Mouse (Mus musculus): Measurements from ENCODE around the gene Fadd. TPM values are rescaled to one million over a fixed set of nuclear protein-coding genes. Genes with fewer than 3 reads are reported as not detected.
A peak's percentile ranks its signal among the peaks of the same experiment; 100 is the strongest.

Gene Fadd
- polyA plus RNA-seq, 2 experiments = 4.1 to 4.4 TPM

DNA sequence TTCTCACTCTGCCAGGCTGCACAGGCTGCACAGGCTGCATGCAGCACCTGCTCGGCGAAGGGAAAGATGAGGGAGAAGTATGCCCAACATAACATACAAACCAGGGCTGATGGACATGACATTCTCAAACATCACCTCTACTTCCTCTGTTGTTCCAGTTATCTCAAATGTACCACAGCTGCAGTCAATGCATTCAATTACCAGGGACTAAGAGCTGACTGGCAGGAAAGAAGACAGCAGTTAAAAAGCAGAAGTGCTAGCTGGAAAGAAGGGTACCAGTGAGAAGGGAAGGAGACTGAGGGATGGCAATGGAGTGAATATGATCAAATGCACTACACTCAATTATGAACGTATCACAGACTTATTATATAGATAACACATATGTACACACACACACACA, 45.9 kb downstream of the Fadd start:
- ATAC-seq (ENCODE audit: insufficient read depth) (no peak), DNase-seq (ENCODE audit: low read depth in 3 of 3, low spot score in 3 of 3) (no peak)
- 52% methylated on average over 3 of the region's 3 CpGs for WGBS (ENCODE audit: insufficient replicate concordance)
- Histone ChIP-seq H3K36me3 (replicated peaks; ENCODE audit: control insufficient read depth, insufficient read depth, low read depth) (no peaks in the 10 kb centered on the region), H3K4me2 (ENCODE audit: low read depth) (no peak overlapping the region), H3K27ac (no peak overlapping the region), H3K27me3 (ENCODE audit: control insufficient read depth, insufficient read depth, low read length) (no peaks in the 10 kb centered on the region), H3K4me1 (replicated peaks; ENCODE audit: control insufficient read depth in 2 of 2, insufficient read depth in 2 of 2, low read length in 1 of 2) (peaks cover 16 to 23% of the 10 kb centered on the region in 2 experiments), H3K9me3 (ENCODE audit: control insufficient read depth, low read length) (no peaks in the 10 kb centered on the region), H3K4me3 (ENCODE audit: insufficient read depth in 1 of 2, low read depth in 2 of 2, low read length in 2 of 2) (no peak overlapping the region), H3K9ac (replicated peaks) (no peak overlapping the region)
- TF ChIP-seq CTCF (IDR thresholded peaks at IDR 0.05; ENCODE audit: low read depth) (no peak), EP300 (IDR thresholded peaks at IDR 0.05; ENCODE audit: low read depth) (no peak)

DNA sequence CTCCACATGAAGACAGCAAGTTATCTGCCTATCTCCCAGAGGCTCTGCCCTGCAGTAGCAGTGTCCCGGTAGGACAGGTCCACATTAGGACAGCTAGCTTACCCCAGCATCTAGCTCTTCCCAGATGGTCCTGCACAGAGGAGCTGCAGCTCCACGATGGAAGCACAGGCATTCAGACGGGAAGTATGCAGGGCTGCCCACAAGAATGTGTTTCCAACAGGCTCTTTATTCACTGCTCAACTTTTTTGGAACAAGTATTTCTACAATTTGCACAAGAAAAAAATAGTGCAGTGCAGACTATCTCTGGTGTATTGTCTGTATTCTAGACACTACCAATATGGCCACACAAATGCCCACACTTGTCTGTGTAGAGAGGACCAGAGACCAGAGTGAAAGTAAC, 47.5 kb downstream of the Fadd start:
- H3K27ac ChIP-seq = no peak overlapping the region
- no peak for DNase-seq (ENCODE audit: low read depth in 3 of 3, low spot score in 3 of 3)
- no peak overlapping the region for H3K9ac ChIP-seq (replicated peaks)
- no peak overlapping the region for H3K4me2 ChIP-seq (ENCODE audit: low read depth)
- no peaks in the 10 kb centered on the region for H3K27me3 ChIP-seq (ENCODE audit: control insufficient read depth, insufficient read depth, low read length)
- no peaks in the 10 kb centered on the region for H3K36me3 ChIP-seq (replicated peaks; ENCODE audit: control insufficient read depth, insufficient read depth, low read depth)
- H3K4me3 ChIP-seq (ENCODE audit: insufficient read depth in 1 of 2, low read depth in 2 of 2, low read length in 2 of 2) = no peak overlapping the region
- ATAC-seq (ENCODE audit: insufficient read depth) = no peak
- H3K4me1 ChIP-seq (replicated peaks; ENCODE audit: control insufficient read depth in 2 of 2, insufficient read depth in 2 of 2, low read length in 1 of 2) = peaks cover 12 to 16% of the 10 kb centered on the region in 2 experiments
- 44% methylated on average over 3 of the region's 3 CpGs for WGBS (ENCODE audit: insufficient replicate concordance)
- TF ChIP-seq EP300 (IDR thresholded peaks at IDR 0.05; ENCODE audit: low read depth) = no peak
- TF ChIP-seq CTCF (IDR thresholded peaks at IDR 0.05; ENCODE audit: low read depth) = no peak
- no peaks in the 10 kb centered on the region for H3K9me3 ChIP-seq (ENCODE audit: control insufficient read depth, low read length)

DNA sequence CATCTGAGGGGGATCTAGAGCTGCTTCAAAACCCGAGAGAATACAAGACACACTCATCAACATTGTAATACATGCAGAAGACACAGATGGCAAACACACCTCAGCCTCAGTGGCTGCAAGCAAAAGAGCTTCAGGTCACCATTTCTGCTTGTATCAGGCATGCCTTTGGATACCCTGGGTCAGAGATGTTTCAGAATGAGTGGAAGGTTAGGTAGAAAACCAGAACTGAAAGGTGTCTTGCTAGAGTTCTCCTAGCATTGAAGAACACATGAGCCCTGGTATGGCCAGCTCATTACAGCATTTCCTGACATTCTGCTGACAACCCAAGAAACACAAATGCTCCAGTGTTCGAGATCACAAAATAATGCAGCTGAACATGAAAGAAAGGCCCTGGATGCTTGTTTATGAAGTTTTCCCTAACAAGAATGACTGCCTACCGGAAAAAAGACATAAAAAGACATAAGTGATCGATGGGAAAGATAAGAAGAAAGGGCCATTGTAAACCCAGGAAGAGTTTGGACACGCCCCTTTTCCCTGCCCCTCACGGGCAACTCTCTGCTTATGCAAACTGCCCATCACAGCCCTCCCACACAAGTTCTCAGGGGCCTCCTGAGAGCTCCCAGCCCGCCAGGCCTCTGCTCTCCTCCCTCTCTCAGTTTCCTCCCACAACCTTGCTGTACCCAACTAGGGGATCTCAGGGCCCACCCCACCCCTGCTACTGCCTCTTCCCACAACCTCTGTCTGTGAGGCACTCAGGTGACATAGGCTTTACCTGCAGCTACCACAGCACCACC, 50.5 kb downstream of the Fadd start:
- Histone ChIP-seq H3K9ac (replicated peaks) (no peak overlapping the region), H3K27me3 (ENCODE audit: control insufficient read depth, insufficient read depth, low read length) (no peaks in the 10 kb centered on the region), H3K4me3 (ENCODE audit: insufficient read depth in 1 of 2, low read depth in 2 of 2, low read length in 2 of 2) (no peak overlapping the region), H3K36me3 (replicated peaks; ENCODE audit: control insufficient read depth, insufficient read depth, low read depth) (no peaks in the 10 kb centered on the region), H3K4me2 (ENCODE audit: low read depth) (no peak overlapping the region), H3K9me3 (ENCODE audit: control insufficient read depth, low read length) (no peaks in the 10 kb centered on the region), H3K27ac (no peak overlapping the region), H3K4me1 (replicated peaks; ENCODE audit: control insufficient read depth in 2 of 2, insufficient read depth in 2 of 2, low read length in 1 of 2) (peaks cover 0 to 6% of the 10 kb centered on the region in 2 experiments; a peak in 2 of 4 replicates)
- DNase-seq (ENCODE audit: low read depth in 3 of 3, low spot score in 3 of 3) (no peak), ATAC-seq (ENCODE audit: insufficient read depth) (no peak)
- 31% methylated on average over 7 of the region's 7 CpGs for WGBS (ENCODE audit: insufficient replicate concordance)
- TF ChIP-seq CTCF (IDR thresholded peaks at IDR 0.05; ENCODE audit: low read depth) = no peak

DNA sequence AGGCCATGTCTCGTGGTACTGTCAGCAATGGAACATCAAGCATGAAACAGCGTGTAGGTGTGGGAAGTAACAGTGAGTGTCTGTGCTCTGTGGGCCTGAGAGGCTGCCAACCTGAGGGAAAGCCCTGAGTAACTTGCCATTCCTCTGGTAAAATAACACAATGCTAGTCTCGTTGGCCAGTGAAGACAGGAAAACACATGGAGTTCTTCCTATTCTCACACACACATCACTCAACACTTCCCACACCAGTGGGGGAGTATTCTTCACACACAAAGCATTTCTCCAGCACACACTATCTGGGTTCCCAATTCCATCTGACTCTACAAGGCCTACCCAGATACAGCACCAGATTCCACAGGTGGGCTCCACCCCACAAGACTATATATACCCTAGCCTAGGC, 52.4 kb downstream of the Fadd start:
- Histone ChIP-seq H3K36me3 (replicated peaks; ENCODE audit: control insufficient read depth, insufficient read depth, low read depth) (no peaks in the 10 kb centered on the region), H3K27ac (no peak overlapping the region), H3K4me1 (replicated peaks; ENCODE audit: control insufficient read depth in 2 of 2, insufficient read depth in 2 of 2, low read length in 1 of 2) (peaks cover 3 to 12% of the 10 kb centered on the region in 2 experiments), H3K27me3 (ENCODE audit: control insufficient read depth, insufficient read depth, low read length) (no peaks in the 10 kb centered on the region), H3K4me3 (ENCODE audit: insufficient read depth in 1 of 2, low read depth in 2 of 2, low read length in 2 of 2) (no peak overlapping the region), H3K9me3 (ENCODE audit: control insufficient read depth, low read length) (no peaks in the 10 kb centered on the region), H3K9ac (replicated peaks) (no peak overlapping the region), H3K4me2 (ENCODE audit: low read depth) (no peak overlapping the region)
- ATAC-seq (ENCODE audit: insufficient read depth) (no peak), DNase-seq (ENCODE audit: low read depth in 3 of 3, low spot score in 3 of 3) (no peak)
- 53% methylated on average over 3 of the region's 3 CpGs for WGBS (ENCODE audit: insufficient replicate concordance)
- no peak for TF ChIP-seq CTCF (IDR thresholded peaks at IDR 0.05; ENCODE audit: low read depth)
- TF ChIP-seq EP300 (IDR thresholded peaks at IDR 0.05; ENCODE audit: low read depth) = no peak

DNA sequence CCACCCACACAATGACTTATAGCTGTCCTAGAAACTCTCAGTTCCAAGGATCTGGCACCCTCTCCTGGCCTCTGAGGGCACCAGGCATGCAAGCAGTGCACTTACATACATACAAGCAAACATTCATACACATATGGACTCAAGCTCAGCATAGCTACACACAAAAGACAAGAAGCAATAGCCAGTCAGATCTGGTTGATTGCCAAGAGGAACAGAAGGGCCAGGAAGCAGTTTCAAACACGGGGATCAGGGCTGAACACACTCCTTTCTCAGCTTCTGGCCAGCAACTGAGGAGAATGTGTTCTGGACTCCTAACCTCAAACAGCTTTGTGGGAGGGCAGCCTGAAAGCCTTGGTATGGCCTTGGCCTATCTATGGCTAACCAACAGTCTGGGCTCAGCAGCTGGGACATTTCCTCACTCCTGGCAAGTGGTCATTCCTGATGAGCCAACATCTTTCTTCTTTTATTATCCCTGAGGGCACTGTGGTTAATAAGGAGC, 54.5 kb downstream of the Fadd start:
- Histone ChIP-seq H3K4me1 (replicated peaks; ENCODE audit: control insufficient read depth in 2 of 2, insufficient read depth in 2 of 2, low read length in 1 of 2) (peaks cover 21 to 30% of the 10 kb centered on the region in 2 experiments), H3K36me3 (replicated peaks; ENCODE audit: control insufficient read depth, insufficient read depth, low read depth) (no peaks in the 10 kb centered on the region), H3K27ac (no peak overlapping the region), H3K9ac (replicated peaks) (no peak overlapping the region), H3K27me3 (ENCODE audit: control insufficient read depth, insufficient read depth, low read length) (no peaks in the 10 kb centered on the region), H3K4me3 (ENCODE audit: insufficient read depth in 1 of 2, low read depth in 2 of 2, low read length in 2 of 2) (no peak overlapping the region), H3K4me2 (ENCODE audit: low read depth) (no peak overlapping the region), H3K9me3 (ENCODE audit: control insufficient read depth, low read length) (no peaks in the 10 kb centered on the region)
- ATAC-seq (ENCODE audit: insufficient read depth) (no peak), DNase-seq (ENCODE audit: low read depth in 3 of 3, low spot score in 3 of 3) (no peak)
- 36% methylated on average over 1 of the region's 1 CpGs for WGBS (ENCODE audit: insufficient replicate concordance)
- TF ChIP-seq EP300 (IDR thresholded peaks at IDR 0.05; ENCODE audit: low read depth) = no peak
- peak; percentile 56 for TF ChIP-seq CTCF (IDR thresholded peaks at IDR 0.05; ENCODE audit: low read depth)

Other genes with a start within 250 kb of the Fadd start
- 21.4 and 31.0 TPM in 2 replicates for gene Cttn, start 111.5 kb downstream of the Fadd start, polyA plus RNA-seq (2012; rRNA removed)
- gene Cttn, start 111.5 kb downstream of the Fadd start, polyA plus RNA-seq (2014; fragmentation: Nextera tagmentation; extraction: Ambion mirVana) = 31.5 and 32.3 TPM in 2 replicates
- 12.6 and 15.4 TPM in 2 replicates for gene Ppfia1, start 28.7 kb downstream of the Fadd start, polyA plus RNA-seq (2012; rRNA removed)
- 13.7 and 15.1 TPM in 2 replicates for gene Ppfia1, start 28.7 kb downstream of the Fadd start, polyA plus RNA-seq (2014; fragmentation: Nextera tagmentation; extraction: Ambion mirVana)
- 1.5 and 1.6 TPM in 2 replicates for gene Ano1, start 169.5 kb upstream of the Fadd start, polyA plus RNA-seq (2012; rRNA removed)
- gene Ano1, start 169.5 kb upstream of the Fadd start, polyA plus RNA-seq (2014; fragmentation: Nextera tagmentation; extraction: Ambion mirVana) = 1.4 and 2.1 TPM in 2 replicates

Data from liver, embryonic 14.5 days (tissue).